Mouse (Mus musculus): ENCODE data around the gene Sptlc2. TPM values are rescaled to one million over a fixed set of nuclear protein-coding genes. Genes with fewer than 3 reads are reported as not detected.

Gene Sptlc2
- polyA plus RNA-seq (2014; fragmentation: Nextera tagmentation; extraction: Ambion mirVana) = 101 and 118 TPM in 2 replicates

DNA sequence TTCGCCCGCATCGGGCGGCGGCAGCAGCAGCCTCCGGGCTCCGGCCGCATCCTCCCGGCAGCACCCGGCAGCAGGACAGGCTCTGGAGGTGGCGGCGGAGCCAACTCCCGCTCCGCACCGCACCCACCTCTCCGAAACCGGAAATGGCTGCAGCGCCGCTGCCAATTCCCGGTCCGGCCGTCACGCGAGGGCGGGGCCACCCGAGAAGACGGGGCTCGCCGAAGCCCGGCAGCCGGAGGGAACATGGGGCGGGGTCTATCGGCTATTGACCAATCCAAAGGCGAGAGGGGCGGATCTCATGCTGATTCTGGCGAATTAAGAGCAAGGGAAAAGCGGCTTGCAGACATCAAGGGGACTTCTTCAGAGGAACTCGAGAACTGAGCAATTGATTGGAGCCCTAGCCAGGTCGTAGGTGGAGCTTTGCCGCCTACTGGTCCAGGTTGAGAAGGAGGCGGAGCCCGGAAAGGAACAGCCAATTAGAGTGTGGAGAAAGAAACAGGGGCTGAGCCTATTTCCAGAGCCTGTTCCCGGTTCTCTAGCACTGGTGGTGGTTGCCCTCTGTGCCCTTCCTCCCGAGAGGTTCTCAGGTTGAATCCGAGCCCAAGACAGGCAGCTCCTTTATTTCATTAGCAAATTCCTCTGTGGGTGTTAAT is at the start of gene Sptlc2:
Sptlc2 (minus strand) TSS at position 234 of the 653 bp plus-strand sequence.
- peak; percentile 99 for ATAC-seq (replicated peaks; ENCODE audit: low FRiP score, low TSS enrichment, low read depth)
- H3K27me3 ChIP-seq (replicated peaks; ENCODE audit: control insufficient read depth, insufficient read depth, low read length) = no peaks in the 10 kb centered on the region
- peaks cover 6% of the 10 kb centered on the region for H3K4me1 ChIP-seq (replicated peaks; ENCODE audit: control insufficient read depth, insufficient read depth, low read length)
- no peaks in the 10 kb centered on the region for H3K36me3 ChIP-seq (ENCODE audit: control insufficient read depth, insufficient read depth, low read length)
- H3K9ac ChIP-seq (ENCODE audit: low read length) = peak within 1 kb of the TSS; percentile 88
- peak within 1 kb of the TSS; percentile 82 for H3K27ac ChIP-seq (ENCODE audit: low read depth)
- H3K9me3 ChIP-seq (ENCODE audit: control insufficient read depth, low read length) = no peaks in the 10 kb centered on the region
- 2% methylated on average over 45 of the region's 45 CpGs for WGBS
- H3K4me2 ChIP-seq (ENCODE audit: low read length) = peak within 1 kb of the TSS; percentile 94
- H3K4me3 ChIP-seq (ENCODE audit: low read depth, low read length) = peak within 1 kb of the TSS; percentile 98
- peak; percentile 98 for DNase-seq (ENCODE audit: low spot score)

DNA sequence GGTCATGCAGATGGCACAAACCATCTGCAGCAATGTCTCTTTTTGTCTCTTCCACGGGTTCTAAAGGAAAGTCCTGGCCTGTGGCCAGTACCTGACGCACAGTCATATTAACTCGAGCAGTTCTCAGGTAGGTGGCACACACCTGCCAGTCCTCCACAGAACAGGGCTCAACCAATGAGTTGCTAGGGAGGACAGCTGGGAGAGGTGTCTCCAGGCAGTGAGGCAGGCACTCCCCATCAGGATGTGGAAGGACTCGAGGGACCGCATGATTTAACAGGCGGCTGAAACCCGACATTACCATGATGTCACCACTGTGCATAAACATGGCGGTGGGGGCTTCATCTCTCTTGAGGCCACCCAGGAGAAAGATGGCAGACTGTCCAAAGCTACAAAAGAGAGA is 40.7 kb upstream of the Sptlc2 start:
- ATAC-seq (replicated peaks; ENCODE audit: low FRiP score, low TSS enrichment, low read depth) (no peak), DNase-seq (ENCODE audit: low spot score) (no peak)
- 84% methylated on average over 8 of the region's 8 CpGs for WGBS

GRCm38 (mm10) chr12:87428295-87428694 is 40.1 kb upstream of the Sptlc2 start:
- H3K4me3 ChIP-seq (ENCODE audit: low read depth, low read length) = no peak overlapping the region
- WGBS = 89% methylated on average over 2 of the region's 2 CpGs

More for the DNA sequence above, 40.7 kb upstream of the Sptlc2 start:
- H3K36me3 ChIP-seq (ENCODE audit: control insufficient read depth, insufficient read depth, low read length) = peaks cover 87% of the 10 kb centered on the region
- H3K4me1 ChIP-seq (replicated peaks; ENCODE audit: control insufficient read depth, insufficient read depth, low read length) = no peaks in the 10 kb centered on the region
- no peaks in the 10 kb centered on the region for H3K9me3 ChIP-seq (ENCODE audit: control insufficient read depth, low read length)
- no peak overlapping the region for H3K4me2 ChIP-seq (ENCODE audit: low read length)
- no peak overlapping the region for H3K9ac ChIP-seq (ENCODE audit: low read length)
- no peak overlapping the region for H3K4me3 ChIP-seq (ENCODE audit: low read depth, low read length)
- no peak overlapping the region for H3K27ac ChIP-seq (ENCODE audit: low read depth)
- no peaks in the 10 kb centered on the region for H3K27me3 ChIP-seq (replicated peaks; ENCODE audit: control insufficient read depth, insufficient read depth, low read length)

DNA sequence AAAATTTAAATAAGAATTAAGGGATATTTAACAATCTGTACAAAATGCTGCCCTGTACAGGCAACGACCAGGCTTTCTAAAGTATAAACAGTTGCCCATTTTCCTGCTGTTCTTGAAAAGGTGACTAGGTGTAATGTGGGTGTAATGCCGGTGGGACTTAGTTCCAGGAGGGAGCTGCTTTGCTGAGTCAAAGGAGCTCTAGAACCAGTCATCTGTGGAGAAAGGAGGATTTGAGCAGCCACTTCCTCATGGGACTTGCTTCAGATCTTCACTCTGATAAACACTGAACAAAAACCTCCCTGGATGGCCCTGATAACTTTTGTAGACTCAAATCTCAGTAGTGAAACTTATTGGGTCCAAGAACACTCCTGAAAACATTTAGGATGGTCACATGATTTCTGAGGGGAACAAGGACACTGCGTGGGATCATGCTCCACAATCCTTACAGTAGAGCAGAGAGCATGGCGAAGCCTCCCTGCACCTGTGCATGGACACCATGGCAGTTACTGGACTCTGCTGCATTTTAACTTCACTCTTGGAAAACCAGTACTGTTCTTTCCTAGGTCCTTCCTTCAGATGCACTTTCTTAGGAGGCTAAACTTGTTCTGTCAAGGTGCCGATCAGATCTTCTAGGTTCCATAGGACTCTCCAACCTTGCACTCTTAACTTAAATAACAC is 38.3 kb upstream of the Sptlc2 start:
- WGBS = 93% methylated on average over 5 of the region's 5 CpGs
- Histone ChIP-seq H3K27me3 (replicated peaks; ENCODE audit: control insufficient read depth, insufficient read depth, low read length) (no peaks in the 10 kb centered on the region), H3K4me3 (ENCODE audit: low read depth, low read length) (no peak overlapping the region), H3K36me3 (ENCODE audit: control insufficient read depth, insufficient read depth, low read length) (peaks cover 77% of the 10 kb centered on the region), H3K4me2 (ENCODE audit: low read length) (no peak overlapping the region), H3K9me3 (ENCODE audit: control insufficient read depth, low read length) (no peaks in the 10 kb centered on the region), H3K4me1 (replicated peaks; ENCODE audit: control insufficient read depth, insufficient read depth, low read length) (no peaks in the 10 kb centered on the region), H3K27ac (ENCODE audit: low read depth) (no peak overlapping the region), H3K9ac (ENCODE audit: low read length) (no peak overlapping the region)
- ATAC-seq (replicated peaks; ENCODE audit: low FRiP score, low TSS enrichment, low read depth) (no peak), DNase-seq (ENCODE audit: low spot score) (no peak)

More at GRCm38 (mm10) chr12:87428295-87428694, 40.1 kb upstream of the Sptlc2 start:
- ATAC-seq (replicated peaks; ENCODE audit: low FRiP score, low TSS enrichment, low read depth) (no peak), DNase-seq (ENCODE audit: low spot score) (no peak)
- Histone ChIP-seq H3K9ac (ENCODE audit: low read length) (no peak overlapping the region), H3K27ac (ENCODE audit: low read depth) (no peak overlapping the region), H3K4me1 (replicated peaks; ENCODE audit: control insufficient read depth, insufficient read depth, low read length) (no peaks in the 10 kb centered on the region), H3K27me3 (replicated peaks; ENCODE audit: control insufficient read depth, insufficient read depth, low read length) (no peaks in the 10 kb centered on the region), H3K36me3 (ENCODE audit: control insufficient read depth, insufficient read depth, low read length) (peaks cover 86% of the 10 kb centered on the region), H3K4me2 (ENCODE audit: low read length) (no peak overlapping the region), H3K9me3 (ENCODE audit: control insufficient read depth, low read length) (no peaks in the 10 kb centered on the region)

DNA sequence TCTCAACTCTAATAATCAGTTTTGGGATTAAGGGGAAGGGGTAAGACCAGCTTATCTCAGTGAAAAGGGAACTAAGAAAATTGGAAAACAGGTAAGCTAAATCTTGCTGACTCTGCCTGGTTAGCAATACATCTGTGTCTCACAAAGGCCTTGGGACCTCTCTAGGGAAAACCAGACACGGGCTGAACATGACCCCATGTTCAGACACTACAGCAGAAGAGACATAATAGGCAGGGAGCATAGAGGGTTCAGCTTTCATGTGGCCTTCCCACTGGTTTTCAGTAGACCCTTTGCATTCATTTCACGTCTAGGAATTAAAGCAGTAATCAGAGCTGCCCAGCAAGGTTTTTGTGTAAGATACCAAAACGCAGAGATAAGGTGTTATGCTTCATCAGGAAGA is 36.4 kb upstream of the Sptlc2 start:
- Histone ChIP-seq H3K36me3 (ENCODE audit: control insufficient read depth, insufficient read depth, low read length) (peaks cover 57% of the 10 kb centered on the region), H3K27me3 (replicated peaks; ENCODE audit: control insufficient read depth, insufficient read depth, low read length) (no peaks in the 10 kb centered on the region), H3K4me3 (ENCODE audit: low read depth, low read length) (no peak overlapping the region), H3K9ac (ENCODE audit: low read length) (no peak overlapping the region), H3K4me1 (replicated peaks; ENCODE audit: control insufficient read depth, insufficient read depth, low read length) (no peaks in the 10 kb centered on the region), H3K27ac (ENCODE audit: low read depth) (no peak overlapping the region), H3K9me3 (ENCODE audit: control insufficient read depth, low read length) (no peaks in the 10 kb centered on the region), H3K4me2 (ENCODE audit: low read length) (no peak overlapping the region)
- 36% methylated on average over 3 of the region's 3 CpGs for WGBS
- ATAC-seq (replicated peaks; ENCODE audit: low FRiP score, low TSS enrichment, low read depth) = no peak
- no peak for DNase-seq (ENCODE audit: low spot score)

DNA sequence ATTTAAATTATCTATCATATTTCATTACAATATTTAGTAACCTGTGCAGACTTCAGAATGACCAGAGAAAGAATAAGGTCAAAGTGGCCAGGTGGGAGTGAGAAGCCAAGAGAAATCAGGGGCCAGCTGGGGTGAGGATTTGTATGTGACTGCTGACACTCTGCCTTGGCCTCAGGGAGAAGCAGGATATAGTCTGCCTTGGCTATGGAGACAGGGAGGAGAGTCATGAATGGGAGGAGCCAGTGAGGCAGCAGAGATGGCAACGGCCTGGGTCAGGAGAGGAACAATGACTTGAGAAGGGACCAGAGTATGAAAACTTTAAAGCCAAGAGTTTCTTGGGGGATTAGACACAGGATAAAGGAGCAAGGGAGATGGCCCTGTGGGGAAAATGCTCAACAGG is 35.5 kb upstream of the Sptlc2 start:
- H3K4me1 ChIP-seq (replicated peaks; ENCODE audit: control insufficient read depth, insufficient read depth, low read length) = no peaks in the 10 kb centered on the region
- no peaks in the 10 kb centered on the region for H3K9me3 ChIP-seq (ENCODE audit: control insufficient read depth, low read length)
- H3K4me2 ChIP-seq (ENCODE audit: low read length) = no peak overlapping the region
- H3K27ac ChIP-seq (ENCODE audit: low read depth) = no peak overlapping the region
- peaks cover 49% of the 10 kb centered on the region for H3K36me3 ChIP-seq (ENCODE audit: control insufficient read depth, insufficient read depth, low read length)
- ATAC-seq (replicated peaks; ENCODE audit: low FRiP score, low TSS enrichment, low read depth) (no peak), DNase-seq (ENCODE audit: low spot score) (no peak)
- no peaks in the 10 kb centered on the region for H3K27me3 ChIP-seq (replicated peaks; ENCODE audit: control insufficient read depth, insufficient read depth, low read length)
- H3K9ac ChIP-seq (ENCODE audit: low read length) = no peak overlapping the region
- WGBS = 50% methylated on average over 1 of the region's 1 CpGs
- no peak overlapping the region for H3K4me3 ChIP-seq (ENCODE audit: low read depth, low read length)

- Histone ChIP-seq H3K4me1 (replicated peaks; ENCODE audit: control insufficient read depth, insufficient read depth, low read length) (no peaks in the 10 kb centered on the region), H3K27ac (ENCODE audit: low read depth) (no peak overlapping the region), H3K4me3 (ENCODE audit: low read depth, low read length) (no peak overlapping the region), H3K27me3 (replicated peaks; ENCODE audit: control insufficient read depth, insufficient read depth, low read length) (no peaks in the 10 kb centered on the region), H3K9ac (ENCODE audit: low read length) (no peak overlapping the region), H3K9me3 (ENCODE audit: control insufficient read depth, low read length) (no peaks in the 10 kb centered on the region), H3K36me3 (ENCODE audit: control insufficient read depth, insufficient read depth, low read length) (peaks cover 31% of the 10 kb centered on the region), H3K4me2 (ENCODE audit: low read length) (no peak overlapping the region)
- ATAC-seq (replicated peaks; ENCODE audit: low FRiP score, low TSS enrichment, low read depth) = no peak
- DNase-seq (ENCODE audit: low spot score) = no peak
- 57% methylated on average over 5 of the region's 5 CpGs for WGBS
Observed at GRCm38 (mm10) chr12:87421708-87422507, 33.8 kb upstream of the Sptlc2 start.

GRCm38 (mm10) chr12:87419974-87420485 is 31.9 kb upstream of the Sptlc2 start:
- 67% methylated on average over 12 of the region's 12 CpGs for WGBS
- ATAC-seq (replicated peaks; ENCODE audit: low FRiP score, low TSS enrichment, low read depth) = 0 out of 2 replicates have a peak, but pooled peaks have one; percentile 25
- no peak for DNase-seq (ENCODE audit: low spot score)
- H3K36me3 ChIP-seq (ENCODE audit: control insufficient read depth, insufficient read depth, low read length) = peaks cover 15% of the 10 kb centered on the region
- H3K27me3 ChIP-seq (replicated peaks; ENCODE audit: control insufficient read depth, insufficient read depth, low read length) = no peaks in the 10 kb centered on the region
- no peak overlapping the region for H3K4me3 ChIP-seq (ENCODE audit: low read depth, low read length)
- H3K4me2 ChIP-seq (ENCODE audit: low read length) = no peak overlapping the region
- no peak overlapping the region for H3K27ac ChIP-seq (ENCODE audit: low read depth)
- no peaks in the 10 kb centered on the region for H3K4me1 ChIP-seq (replicated peaks; ENCODE audit: control insufficient read depth, insufficient read depth, low read length)
- H3K9me3 ChIP-seq (ENCODE audit: control insufficient read depth, low read length) = no peaks in the 10 kb centered on the region
- H3K9ac ChIP-seq (ENCODE audit: low read length) = no peak overlapping the region
